Comparison of ENCODE assay signal across 18 mouse cellular contexts in genomic region chr4:64123675-64124074, GRCm38 (mm10).
A peak's percentile ranks its signal among the peaks of the same experiment; 100 is the strongest.
DNase-seq lines count a peak whose midpoint lies in the region; ATAC-seq lines count a peak whose summit lies in the region.
"Had no signal": no experiment of that assay in that cellular context is flagged by ENCODE, and none has a peak within 500 bp of the region (broad histone marks: within the 10 kb centered on the region; RNA-seq: fewer than 3 reads in every experiment).

No protein-coding gene starts in this region.

- 86% methylated on average over 2 of the region's 2 CpGs for WGBS in embryonic facial prominence, embryonic 15.5 days

- no peaks in the 10 kb centered on the region for H3K36me3 ChIP-seq in embryonic facial prominence, embryonic 15.5 days
- H3K36me3 ChIP-seq: heart, embryonic 13.5 days; hindbrain, embryonic 15.5 days had no signal

- no peaks in the 10 kb centered on the region for H3K4me1 ChIP-seq in embryonic facial prominence, embryonic 15.5 days
- H3K4me1 ChIP-seq: heart, embryonic 13.5 days; hindbrain, embryonic 15.5 days had no signal

- no peak overlapping the region for H3K4me3 ChIP-seq in embryonic facial prominence, embryonic 15.5 days (replicated peaks)
- H3K4me3 ChIP-seq: heart, embryonic 13.5 days; hindbrain, embryonic 15.5 days had no signal

- no peak overlapping the region for H3K4me2 ChIP-seq in embryonic facial prominence, embryonic 15.5 days (replicated peaks)
- H3K4me2 ChIP-seq: heart, embryonic 13.5 days; hindbrain, embryonic 15.5 days had no signal

- peak overlapping the region; percentile 8; the same call in 1 of the 2 replicates for H3K27ac ChIP-seq in embryonic facial prominence, embryonic 15.5 days (replicated peaks)
- H3K27ac ChIP-seq: heart, embryonic 13.5 days; hindbrain, embryonic 15.5 days had no signal

- ATAC-seq in embryonic facial prominence, embryonic 15.5 days (ENCODE audit: insufficient number of reproducible peaks, low FRiP score, low TSS enrichment, low read depth): no peak
- ATAC-seq: forebrain, embryonic 16.5 days had no signal

- DNase-seq in layer of hippocampus, adult 11-12 months (ENCODE audit: low spot score): peak; percentile 28
- no peak for DNase-seq in layer of hippocampus, adult 9-10 months (ENCODE audit: low spot score)
- peak; percentile 7 for DNase-seq in right cerebral cortex, postnatal 14 days
- no peak for DNase-seq in right cerebral cortex, postnatal 36 days (ENCODE audit: low spot score in 2 of 2)
- DNase-seq in layer of hippocampus, postnatal 14 days (ENCODE audit: low spot score in 2 of 2): peak; percentile 12 to 50
- no peak for DNase-seq in thymus, adult 18-20 months
- DNase-seq: adrenal gland, adult 2 months; adrenal gland, postnatal 25 days; cerebellum, adult 11 months; cerebellum, adult 8-10 months; cerebellum, postnatal 14 days; gastrocnemius, postnatal 36 days; heart, adult 11 months; heart, postnatal 36 days had no signal

- H3K27me3 ChIP-seq in embryonic facial prominence, embryonic 15.5 days: no peaks in the 10 kb centered on the region
- H3K27me3 ChIP-seq: heart, embryonic 13.5 days; hindbrain, embryonic 15.5 days had no signal

- no peaks in the 10 kb centered on the region for H3K9me3 ChIP-seq in embryonic facial prominence, embryonic 15.5 days (replicated peaks)
- H3K9me3 ChIP-seq: heart, embryonic 13.5 days; hindbrain, embryonic 15.5 days had no signal

- H3K9ac ChIP-seq in embryonic facial prominence, embryonic 15.5 days: no peak overlapping the region
- H3K9ac ChIP-seq: heart, embryonic 13.5 days; hindbrain, embryonic 15.5 days had no signal

Comparison
In these comparisons a context has a peak if more than half of its experiments do, and no peak if none do; other contexts are left out.
1. DNase-seq: peak in layer of hippocampus, adult 11-12 months (single experiment), right cerebral cortex, postnatal 14 days (single experiment) and layer of hippocampus, postnatal 14 days (2 of 2); none in layer of hippocampus, adult 9-10 months (single experiment), right cerebral cortex, postnatal 36 days (0 of 2) and thymus, adult 18-20 months (0 of 2).